Mouse (Mus musculus): ENCODE data around the gene Pik3r4. TPM values are rescaled to one million over a fixed set of nuclear protein-coding genes. Genes with fewer than 3 reads are reported as not detected.
"Not testable (repeated sequence)": the region's sequence is repeated elsewhere in the genome, so short reads cannot be mapped to it uniquely, and the experiment has no call there.

The Pik3r4 gene
- total RNA-seq (2021): 10 to 100 TPM; 39.2 to 41.8 TPM
- long read RNA-seq, experiment 1, full-length matches to known transcripts: 11 of 19 reads
- long read RNA-seq, experiment 1, partial matches to known transcripts: 4 of 19 reads
- long read RNA-seq, experiment 1, other reads (novel, unspliced or antisense): 4 of 19 reads
- long read RNA-seq, experiment 2, full-length matches to known transcripts: 6 of 12 reads
- long read RNA-seq, experiment 2, partial matches to known transcripts: 3 of 12 reads
- long read RNA-seq, experiment 2, other reads (novel, unspliced or antisense): 3 of 12 reads

- intact Hi-C loops (cut with DNase I): loop anchor here (10.0 kb wide), 1 partner anchor 148 kb away; no protein-coding TSS in a partner anchor
- DNase-seq (ENCODE audit: low spot score in 2 of 2): peak; percentile 83
Measured at GRCm38 (mm10) chr9:105642460-105643371, at the start of gene Pik3r4. TSS of gene Pik3r4 (plus strand) at chr9:105642978.

- intact Hi-C loops (cut with DNase I): no loop called here
Measured at GRCm38 (mm10) chr9:105598906-105599305, 43.9 kb upstream of the Pik3r4 start.

GRCm38 (mm10) chr9:105611980-105612771 lies 30.6 kb upstream of the Pik3r4 start:
- intact Hi-C loops (cut with DNase I): no loop called here
- DNase-seq (ENCODE audit: low spot score in 2 of 2): peak; percentile 65 to 79

More at GRCm38 (mm10) chr9:105598906-105599305, 43.9 kb upstream of the Pik3r4 start:
- DNase-seq (ENCODE audit: low spot score in 2 of 2): no peak

- peak in 1 of 2 experiments; percentile 16 for DNase-seq (ENCODE audit: low spot score in 2 of 2)
- intact Hi-C loops (cut with DNase I): no loop called here
Measured at GRCm38 (mm10) chr9:105612919-105613318, 29.9 kb upstream of the Pik3r4 start.

GRCm38 (mm10) chr9:105615952-105616351 lies 26.8 kb upstream of the Pik3r4 start:
- intact Hi-C loops (cut with DNase I): no loop called here
- DNase-seq (ENCODE audit: low spot score in 2 of 2): no peak

GRCm38 (mm10) chr9:105617274-105617673 lies 25.5 kb upstream of the Pik3r4 start:
- intact Hi-C loops (cut with DNase I): loop anchor here (1.0 kb wide), 1 partner anchor 122 kb away; no protein-coding TSS in a partner anchor
- peak; percentile 46 to 71 for DNase-seq (ENCODE audit: low spot score in 2 of 2)

GRCm38 (mm10) chr9:105633961-105634360 lies 8.8 kb upstream of the Pik3r4 start:
- intact Hi-C loops (cut with DNase I): no loop called here

GRCm38 (mm10) chr9:105641377-105641776 lies 1.4 kb upstream of the Pik3r4 start:
- intact Hi-C loops (cut with DNase I): loop anchor here (10.0 kb wide), 1 partner anchor 147 kb away; no protein-coding TSS in a partner anchor
- not testable (repeated sequence) for DNase-seq (ENCODE audit: low spot score in 2 of 2)

More at GRCm38 (mm10) chr9:105633961-105634360, 8.8 kb upstream of the Pik3r4 start:
- peak; percentile 31 to 41 for DNase-seq (ENCODE audit: low spot score in 2 of 2)

GRCm38 (mm10) chr9:105656189-105656588 lies 13.4 kb downstream of the Pik3r4 start:
- no peak for DNase-seq (ENCODE audit: low spot score in 2 of 2)
- intact Hi-C loops (cut with DNase I): no loop called here

- intact Hi-C loops (cut with DNase I): no loop called here
Measured at GRCm38 (mm10) chr9:105658216-105658615, 15.4 kb downstream of the Pik3r4 start.

GRCm38 (mm10) chr9:105659877-105660276 lies 17.1 kb downstream of the Pik3r4 start:
- intact Hi-C loops (cut with DNase I): no loop called here
- DNase-seq (ENCODE audit: low spot score in 2 of 2): peak in 1 of 2 experiments; percentile 10

More at GRCm38 (mm10) chr9:105658216-105658615, 15.4 kb downstream of the Pik3r4 start:
- no peak for DNase-seq (ENCODE audit: low spot score in 2 of 2)

GRCm38 (mm10) chr9:105665269-105665668 lies 22.5 kb downstream of the Pik3r4 start:
- intact Hi-C loops (cut with DNase I): no loop called here
- no peak for DNase-seq (ENCODE audit: low spot score in 2 of 2)

GRCm38 (mm10) chr9:105670916-105671315 lies 28.1 kb downstream of the Pik3r4 start:
- intact Hi-C loops (cut with DNase I): no loop called here
- DNase-seq (ENCODE audit: low spot score in 2 of 2): no peak

GRCm38 (mm10) chr9:105672032-105672431 lies 29.3 kb downstream of the Pik3r4 start:
- intact Hi-C loops (cut with DNase I): no loop called here
- DNase-seq (ENCODE audit: low spot score in 2 of 2): no peak

- intact Hi-C loops (cut with DNase I): no loop called here
- no peak for DNase-seq (ENCODE audit: low spot score in 2 of 2)
Measured at GRCm38 (mm10) chr9:105675941-105676340, 33.2 kb downstream of the Pik3r4 start.

GRCm38 (mm10) chr9:105681386-105681785 lies 38.6 kb downstream of the Pik3r4 start:
- intact Hi-C loops (cut with DNase I): no loop called here

GRCm38 (mm10) chr9:105684549-105685165 lies 41.9 kb downstream of the Pik3r4 start:
- intact Hi-C loops (cut with DNase I): no loop called here
- DNase-seq (ENCODE audit: low spot score in 2 of 2): peak; percentile 65 to 68

More at GRCm38 (mm10) chr9:105681386-105681785, 38.6 kb downstream of the Pik3r4 start:
- no peak for DNase-seq (ENCODE audit: low spot score in 2 of 2)

GRCm38 (mm10) chr9:105689485-105689884 lies 46.7 kb downstream of the Pik3r4 start:
- DNase-seq (ENCODE audit: low spot score in 2 of 2): no peak
- intact Hi-C loops (cut with DNase I): no loop called here

GRCm38 (mm10) chr9:105692472-105692871 lies 49.7 kb downstream of the Pik3r4 start:
- DNase-seq (ENCODE audit: low spot score in 2 of 2): peak; percentile 72 to 94
- intact Hi-C loops (cut with DNase I): loop anchor here (2.0 to 10.0 kb wide), 4 partner anchors 162 to 422 kb away; no protein-coding TSS in a partner anchor
